Mouse (Mus musculus) intestine, postnatal 0 days (tissue): ENCODE measurements around the gene Clec16a. TPM values are rescaled to one million over a fixed set of nuclear protein-coding genes. Genes with fewer than 3 reads are reported as not detected.

Source experiments
- ATAC-seq: fragments of 200-750 bp; cut with Nextera tagmentation; 2 replicates; pipeline ENCODE4 v1.8.0; 2017; ENCODE audit warnings: mild to moderate bottlenecking, moderate TSS enrichment, moderate library complexity
- H3K27ac ChIP-seq: fragments of 300-500 bp; sonication (generic); 2 replicates; pipeline ENCODE4 v1.5.1; 2014; ENCODE audit warnings: mild to moderate bottlenecking, low read depth, low read length, moderate library complexity
- H3K27me3 ChIP-seq: fragments of 300-500 bp; sonication (generic); replicated peaks from 2 replicates; pipeline ENCODE4 v1.6.1; 2014; ENCODE audit warnings: low read length, mixed read lengths; ENCODE audit not compliant: control insufficient read depth, insufficient read depth
- H3K36me3 ChIP-seq: fragments of 300-500 bp; sonication (generic); 2 replicates; pipeline ENCODE4 v1.6.1; 2014; ENCODE audit warnings: mild to moderate bottlenecking, moderate library complexity; ENCODE audit not compliant: control insufficient read depth, insufficient read depth
- H3K4me1 ChIP-seq: fragments of 300-500 bp; sonication (generic); replicated peaks from 2 replicates; pipeline ENCODE4 v1.6.1; 2014; ENCODE audit warnings: antibody characterized with exemption, low read length, mixed read lengths; ENCODE audit not compliant: control insufficient read depth, insufficient read depth
- H3K4me2 ChIP-seq: fragments of 300-500 bp; sonication (generic); replicated peaks from 2 replicates; pipeline ENCODE4 v1.6.1; 2014; ENCODE audit warnings: low read depth, mild to moderate bottlenecking, moderate library complexity
- H3K4me3 ChIP-seq: fragments of 300-500 bp; sonication (generic); 2 replicates; pipeline ENCODE4 v1.5.1; 2014; ENCODE audit warnings: low read depth, low read length
- H3K9ac ChIP-seq: fragments of 300-500 bp; sonication (generic); 2 replicates; pipeline ENCODE4 v1.6.1; 2014; ENCODE audit warnings: mild to moderate bottlenecking, low read depth, low read length
- H3K9me3 ChIP-seq: fragments of 300-500 bp; sonication (generic); 2 replicates; pipeline ENCODE4 v1.6.1; 2016; ENCODE audit warnings: mixed run types; ENCODE audit not compliant: control insufficient read depth
- CTCF ChIP-seq: sonication (generic); IDR thresholded peaks from 2 replicates; pipeline ENCODE4 v1.5.1; 2016; ENCODE audit warnings: low read depth, mild to moderate bottlenecking, control low read depth, antibody characterized with exemption, moderate library complexity
- WGBS: fragments of 180-500 bp; shearing (Covaris S2); extraction: QIAGEN DNeasy Blood & Tissue Kit; methylation state at CpG from one replicate; pipeline ENCODE4 v1.1.7; 2014; 5-methylcytosine and 5-hydroxymethylcytosine counted together
- polyA plus RNA-seq: library from polyadenylated mRNA; unstranded; fragments of >200 nt; fragmentation: Nextera tagmentation; extraction: Ambion mirVana; gene quantifications from 2 replicates; pipeline ENCODE4 v1.2.1, GENCODE M21; 2015

The Clec16a gene
- polyA plus RNA-seq, 1 experiment from 2014 or later: 30.4 TPM

GRCm38 (mm10) chr16:10767158-10767557 lies 222.0 kb downstream of the Clec16a start:
- 42% methylated on average over 4 of the region's 4 CpGs for WGBS
- no peak overlapping the region for H3K9ac ChIP-seq
- ATAC-seq: no peak
- no peaks in the 10 kb centered on the region for H3K9me3 ChIP-seq
- H3K4me3 ChIP-seq: no peak overlapping the region
- no peaks in the 10 kb centered on the region for H3K4me1 ChIP-seq
- 0 out of 2 replicates have a peak, but pooled peaks cover 3% of the 10 kb centered on the region for H3K27me3 ChIP-seq
- peak; percentile 89 for TF ChIP-seq CTCF
- H3K4me2 ChIP-seq: no peak overlapping the region
- H3K27ac ChIP-seq: no peak overlapping the region
- H3K36me3 ChIP-seq: no peaks in the 10 kb centered on the region

- Histone ChIP-seq H3K9me3 (no peaks in the 10 kb centered on the region), H3K4me3 (no peak overlapping the region), H3K9ac (no peak overlapping the region), H3K4me1 (no peaks in the 10 kb centered on the region), H3K27ac (no peak overlapping the region), H3K27me3 (0 out of 2 replicates have a peak, but pooled peaks cover 3% of the 10 kb centered on the region), H3K36me3 (no peaks in the 10 kb centered on the region), H3K4me2 (no peak overlapping the region)
- no peak for ATAC-seq
- 43% methylated on average over 9 of the region's 9 CpGs for WGBS
- TF ChIP-seq CTCF: no peak
These were observed 223.7 kb downstream of the Clec16a start for GRCm38 (mm10) chr16:10768821-10769220.

- Histone ChIP-seq H3K4me1 (no peaks in the 10 kb centered on the region), H3K36me3 (no peaks in the 10 kb centered on the region), H3K27ac (no peak overlapping the region), H3K9ac (no peak overlapping the region), H3K9me3 (no peaks in the 10 kb centered on the region), H3K4me2 (no peak overlapping the region), H3K4me3 (no peak overlapping the region), H3K27me3 (0 out of 2 replicates have a peak, but pooled peaks cover 3% of the 10 kb centered on the region)
- TF ChIP-seq CTCF: no peak
- peak; percentile 26; the same call in 1 of the 2 replicates for ATAC-seq
- WGBS: 56% methylated on average over 2 of the region's 2 CpGs
These were observed 224.5 kb downstream of the Clec16a start for GRCm38 (mm10) chr16:10769661-10770060.

GRCm38 (mm10) chr16:10770531-10771325 lies 225.6 kb downstream of the Clec16a start:
- no peak overlapping the region for H3K4me2 ChIP-seq
- no peaks in the 10 kb centered on the region for H3K9me3 ChIP-seq
- H3K4me3 ChIP-seq: no peak overlapping the region
- WGBS: 40% methylated on average over 4 of the region's 4 CpGs
- no peaks in the 10 kb centered on the region for H3K4me1 ChIP-seq
- 0 out of 2 replicates have a peak, but pooled peaks have one; percentile 22 for ATAC-seq
- no peak overlapping the region for H3K27ac ChIP-seq
- no peaks in the 10 kb centered on the region for H3K36me3 ChIP-seq
- 0 out of 2 replicates have a peak, but pooled peaks have one; percentile 13 for TF ChIP-seq CTCF
- H3K27me3 ChIP-seq: no peaks in the 10 kb centered on the region
- H3K9ac ChIP-seq: no peak overlapping the region

- Histone ChIP-seq H3K4me3 (no peak overlapping the region), H3K27ac (no peak overlapping the region), H3K36me3 (no peaks in the 10 kb centered on the region), H3K27me3 (no peaks in the 10 kb centered on the region), H3K9me3 (no peaks in the 10 kb centered on the region), H3K4me1 (no peaks in the 10 kb centered on the region), H3K4me2 (no peak overlapping the region), H3K9ac (no peak overlapping the region)
- no peak for ATAC-seq
- 79% methylated on average over 19 of the region's 19 CpGs for WGBS
- TF ChIP-seq CTCF: no peak
These were observed 226.8 kb downstream of the Clec16a start for GRCm38 (mm10) chr16:10771769-10772510.

GRCm38 (mm10) chr16:10773543-10773942 lies 228.4 kb downstream of the Clec16a start:
- no peak overlapping the region for H3K4me2 ChIP-seq
- no peak overlapping the region for H3K27ac ChIP-seq
- 83% methylated on average over 8 of the region's 8 CpGs for WGBS
- no peaks in the 10 kb centered on the region for H3K4me1 ChIP-seq
- no peaks in the 10 kb centered on the region for H3K9me3 ChIP-seq
- TF ChIP-seq CTCF: no peak
- H3K36me3 ChIP-seq: no peaks in the 10 kb centered on the region
- H3K9ac ChIP-seq: no peak overlapping the region
- no peak for ATAC-seq
- H3K27me3 ChIP-seq: no peaks in the 10 kb centered on the region
- no peak overlapping the region for H3K4me3 ChIP-seq
